Comparison of ENCODE assay signal across 18 mouse cellular contexts in genomic region chr11:55239496-55239895, GRCm38 (mm10). TPM values are rescaled to one million over a fixed set of nuclear protein-coding genes. Genes with fewer than 3 reads are reported as not detected.
"Had no signal": no experiment of that assay in that cellular context is flagged by ENCODE, and none has a peak within 500 bp of the region (broad histone marks: within the 10 kb centered on the region; RNA-seq: fewer than 3 reads in every experiment).

No protein-coding gene starts in this region.

- H3K9ac ChIP-seq: liver, embryonic 15.5 days; lung, embryonic 14.5 days; midbrain, embryonic 12.5 days; neural tube, embryonic 13.5 days; neural tube, embryonic 15.5 days had no signal

- DNase-seq: lung, adult 18-20 months; lung, embryonic 14.5 days; lung, postnatal 10 days; lung, postnatal 4 days; midbrain, embryonic 14.5 days; right cerebral cortex, postnatal 14 days; spleen, adult 18-20 months; thymus, adult 18-20 months; thymus, postnatal 14 days; thymus, postnatal 36 days had no signal

- H3K4me1 ChIP-seq: liver, embryonic 15.5 days; midbrain, embryonic 10.5 days; midbrain, embryonic 12.5 days; neural tube, embryonic 13.5 days; neural tube, embryonic 15.5 days had no signal

- H3K27me3 ChIP-seq: liver, embryonic 15.5 days; megakaryocyte, embryonic 14.5 days; midbrain, embryonic 12.5 days; neural tube, embryonic 13.5 days; neural tube, embryonic 15.5 days had no signal

- H3K36me3 ChIP-seq: midbrain, embryonic 10.5 days; midbrain, embryonic 12.5 days had no signal

- H3K4me3 ChIP-seq: liver, embryonic 15.5 days; megakaryocyte, embryonic 14.5 days; midbrain, embryonic 10.5 days; midbrain, embryonic 12.5 days; myocyte; neural tube, embryonic 13.5 days; neural tube, embryonic 15.5 days had no signal

- H3K27ac ChIP-seq: liver, embryonic 15.5 days; midbrain, embryonic 10.5 days; midbrain, embryonic 12.5 days; neural tube, embryonic 13.5 days; neural tube, embryonic 15.5 days had no signal

- ATAC-seq: midbrain, embryonic 16.5 days had no signal

- H3K4me2 ChIP-seq: liver, embryonic 15.5 days; lung, embryonic 14.5 days; midbrain, embryonic 12.5 days; neural tube, embryonic 13.5 days; neural tube, embryonic 15.5 days had no signal

- H3K9me3 ChIP-seq: liver, embryonic 15.5 days; megakaryocyte, embryonic 14.5 days; midbrain, embryonic 10.5 days; midbrain, embryonic 12.5 days; neural tube, embryonic 13.5 days; neural tube, embryonic 15.5 days had no signal

RNA-seq across cellular contexts. Expression of gene Slc36a2, which starts 54.6 kb away (rescaled TPM):
- polyA plus RNA-seq: midbrain, embryonic 12.5 days; myocyte had no signal
